Mouse (Mus musculus) thymus, adult 2 months (tissue): ENCODE data around the gene Polr2i.

Experiments
- CTCF ChIP-seq: fragments of 200-500 bp; IDR thresholded peaks from 2 replicates; pipeline ENCODE4 v1.5.1; 2012; ENCODE audit warnings: mild to moderate bottlenecking, control low read depth, low read length, moderate library complexity, borderline replicate concordance; ENCODE audit not compliant: control insufficient read depth, poor library complexity, insufficient read depth; ENCODE audit errors: extremely low read depth
- POLR2A ChIP-seq: fragments of 200-500 bp; IDR thresholded peaks from 2 replicates; pipeline ENCODE4 v1.6.1; 2012; ENCODE audit warnings: mild to moderate bottlenecking, low read length, control low read depth, moderate library complexity; ENCODE audit not compliant: control insufficient read depth, poor library complexity, insufficient read depth; ENCODE audit errors: extremely low read depth

DNA sequence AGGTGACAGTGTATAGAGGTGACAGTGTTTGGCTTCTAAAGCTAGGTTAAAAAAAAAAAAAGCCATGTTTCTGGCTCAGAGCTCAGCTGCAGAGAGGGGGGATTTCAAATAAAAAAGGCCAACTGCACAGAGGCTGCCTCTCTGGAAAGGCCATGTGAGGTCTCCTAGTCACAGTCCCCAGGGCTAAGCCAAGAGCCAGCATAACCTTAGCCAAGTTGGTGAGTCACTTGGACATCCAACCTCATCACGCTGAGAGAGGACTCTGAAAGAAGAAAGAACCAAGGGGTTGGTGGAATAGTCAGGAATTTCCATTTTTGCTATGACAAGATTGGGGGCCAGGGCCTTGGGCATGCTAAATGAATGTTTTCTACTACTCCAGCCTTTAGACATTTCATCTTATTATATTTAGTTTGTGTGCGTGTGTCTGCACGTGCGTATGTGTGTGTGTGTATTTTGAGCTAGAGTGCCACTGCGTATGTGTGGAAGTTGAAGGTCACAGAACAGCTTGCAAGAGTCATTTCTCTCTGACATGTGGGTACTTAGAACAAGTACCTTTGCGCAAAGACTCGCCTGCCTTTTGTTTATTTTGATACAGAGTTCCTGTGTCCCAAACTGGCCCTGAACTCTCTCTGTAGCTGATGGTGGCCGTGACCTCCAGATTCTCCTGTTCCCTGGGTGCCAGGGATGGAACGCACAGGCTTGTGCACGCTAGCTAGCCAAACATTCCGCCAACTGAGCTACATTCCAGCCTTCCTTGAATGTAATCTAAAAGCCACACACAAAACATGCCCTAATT is 28.7 kb upstream of the Polr2i start:
- no peak for TF ChIP-seq CTCF
- TF ChIP-seq POLR2A, result no peak
